Mouse (Mus musculus): ENCODE measurements at regions not wholly inside any gene's neighbourhood (a gene's known extent, or its start where the extent isn't known, plus 50 kb on each side); places are given as distances from the start of the nearest gene placed in this dataset.
A peak's percentile ranks its signal among the peaks of the same experiment; 100 is the strongest.

- Histone ChIP-seq H3K9me3 (ENCODE audit: control insufficient read depth, low read length) (no peaks in the 10 kb centered on the region), H3K4me3 (ENCODE audit: low read depth, low read length) (no peak overlapping the region), H3K4me1 (ENCODE audit: control insufficient read depth, insufficient read depth, low read length) (no peaks in the 10 kb centered on the region), H3K9ac (ENCODE audit: low read length) (no peak overlapping the region), H3K27ac (replicated peaks; ENCODE audit: low read depth, low read length) (no peak overlapping the region), H3K36me3 (ENCODE audit: control insufficient read depth, insufficient read depth, low read length) (no peaks in the 10 kb centered on the region), H3K27me3 (ENCODE audit: control insufficient read depth, insufficient read depth, low read length) (no peaks in the 10 kb centered on the region), H3K4me2 (ENCODE audit: low read depth, severe bottlenecking) (no peak overlapping the region)
- ATAC-seq (ENCODE audit: insufficient number of reproducible peaks, low FRiP score, low TSS enrichment, low read depth) = no peak
- no peak for DNase-seq (ENCODE audit: low spot score)
- 85% methylated on average over 4 of the region's 4 CpGs for WGBS
Measured at GRCm38 (mm10) chr9:94278657-94279585, 259.0 kb downstream of the 1190002N15Rik start.

- DNase-seq (ENCODE audit: low spot score) (no peak), ATAC-seq (ENCODE audit: insufficient number of reproducible peaks, low FRiP score, low TSS enrichment, low read depth) (no peak)
- H3K27me3 ChIP-seq (ENCODE audit: control insufficient read depth, insufficient read depth, low read length) = no peaks in the 10 kb centered on the region
- H3K9me3 ChIP-seq (ENCODE audit: control insufficient read depth, low read length) = no peaks in the 10 kb centered on the region
- WGBS = 89% methylated on average over 3 of the region's 3 CpGs
- H3K9ac ChIP-seq (ENCODE audit: low read length) = no peak overlapping the region
- H3K4me2 ChIP-seq (ENCODE audit: low read depth, severe bottlenecking) = no peak overlapping the region
- H3K4me1 ChIP-seq (ENCODE audit: control insufficient read depth, insufficient read depth, low read length) = no peaks in the 10 kb centered on the region
- no peak overlapping the region for H3K4me3 ChIP-seq (ENCODE audit: low read depth, low read length)
- no peak overlapping the region for H3K27ac ChIP-seq (replicated peaks; ENCODE audit: low read depth, low read length)
- no peaks in the 10 kb centered on the region for H3K36me3 ChIP-seq (ENCODE audit: control insufficient read depth, insufficient read depth, low read length)
Measured at GRCm38 (mm10) chr9:94277096-94277495, 260.8 kb downstream of the 1190002N15Rik start.

GRCm38 (mm10) chr9:94269213-94269612, 268.7 kb downstream of the 1190002N15Rik start:
- no peak overlapping the region for H3K27ac ChIP-seq (replicated peaks; ENCODE audit: low read depth, low read length)
- no peaks in the 10 kb centered on the region for H3K9me3 ChIP-seq (ENCODE audit: control insufficient read depth, low read length)
- no peak overlapping the region for H3K4me3 ChIP-seq (ENCODE audit: low read depth, low read length)
- no peak for ATAC-seq (ENCODE audit: insufficient number of reproducible peaks, low FRiP score, low TSS enrichment, low read depth)
- H3K9ac ChIP-seq (ENCODE audit: low read length) = no peak overlapping the region
- no peak overlapping the region for H3K4me2 ChIP-seq (ENCODE audit: low read depth, severe bottlenecking)
- DNase-seq (ENCODE audit: low spot score) = no peak
- H3K4me1 ChIP-seq (ENCODE audit: control insufficient read depth, insufficient read depth, low read length) = no peaks in the 10 kb centered on the region
- H3K36me3 ChIP-seq (ENCODE audit: control insufficient read depth, insufficient read depth, low read length) = no peaks in the 10 kb centered on the region
- whole genome bisulfite sequencing = 59% methylated on average over 5 of the region's 5 CpGs
- no peaks in the 10 kb centered on the region for H3K27me3 ChIP-seq (ENCODE audit: control insufficient read depth, insufficient read depth, low read length)

GRCm38 (mm10) chr9:94267243-94267642, 270.6 kb downstream of the 1190002N15Rik start:
- no peaks in the 10 kb centered on the region for H3K36me3 ChIP-seq (ENCODE audit: control insufficient read depth, insufficient read depth, low read length)
- H3K4me3 ChIP-seq (ENCODE audit: low read depth, low read length) = no peak overlapping the region
- no peaks in the 10 kb centered on the region for H3K4me1 ChIP-seq (ENCODE audit: control insufficient read depth, insufficient read depth, low read length)
- no peak overlapping the region for H3K9ac ChIP-seq (ENCODE audit: low read length)
- no peaks in the 10 kb centered on the region for H3K27me3 ChIP-seq (ENCODE audit: control insufficient read depth, insufficient read depth, low read length)
- H3K4me2 ChIP-seq (ENCODE audit: low read depth, severe bottlenecking) = no peak overlapping the region
- WGBS = 87% methylated on average over 1 of the region's 1 CpGs
- ATAC-seq (ENCODE audit: insufficient number of reproducible peaks, low FRiP score, low TSS enrichment, low read depth) (no peak), DNase-seq (ENCODE audit: low spot score) (no peak)
- no peak overlapping the region for H3K27ac ChIP-seq (replicated peaks; ENCODE audit: low read depth, low read length)
- no peaks in the 10 kb centered on the region for H3K9me3 ChIP-seq (ENCODE audit: control insufficient read depth, low read length)

- H3K4me3 ChIP-seq (ENCODE audit: low read depth, low read length) = no peak overlapping the region
- H3K9ac ChIP-seq (ENCODE audit: low read length) = no peak overlapping the region
- no peak overlapping the region for H3K4me2 ChIP-seq (ENCODE audit: low read depth, severe bottlenecking)
- ATAC-seq (ENCODE audit: insufficient number of reproducible peaks, low FRiP score, low TSS enrichment, low read depth) (0 out of 2 replicates have a peak, but pooled peaks have one; percentile 20), DNase-seq (ENCODE audit: low spot score) (peak; percentile 40)
- WGBS = 33% methylated on average over 8 of the region's 8 CpGs
- H3K4me1 ChIP-seq (ENCODE audit: control insufficient read depth, insufficient read depth, low read length) = peaks cover 2% of the 10 kb centered on the region; the same call in 1 of the 2 replicates
- no peak overlapping the region; the same call in 1 of the 2 replicates for H3K27ac ChIP-seq (replicated peaks; ENCODE audit: low read depth, low read length)
- no peaks in the 10 kb centered on the region for H3K27me3 ChIP-seq (ENCODE audit: control insufficient read depth, insufficient read depth, low read length)
- H3K36me3 ChIP-seq (ENCODE audit: control insufficient read depth, insufficient read depth, low read length) = no peaks in the 10 kb centered on the region
- no peaks in the 10 kb centered on the region for H3K9me3 ChIP-seq (ENCODE audit: control insufficient read depth, low read length)
Measured at GRCm38 (mm10) chr9:94239479-94240241, 298.2 kb downstream of the 1190002N15Rik start.

GRCm38 (mm10) chr9:94238565-94238964, 299.3 kb downstream of the 1190002N15Rik start:
- Histone ChIP-seq H3K4me1 (ENCODE audit: control insufficient read depth, insufficient read depth, low read length) (peaks cover 2% of the 10 kb centered on the region; the same call in 1 of the 2 replicates), H3K9ac (ENCODE audit: low read length) (no peak overlapping the region), H3K27me3 (ENCODE audit: control insufficient read depth, insufficient read depth, low read length) (no peaks in the 10 kb centered on the region), H3K4me2 (ENCODE audit: low read depth, severe bottlenecking) (no peak overlapping the region), H3K27ac (replicated peaks; ENCODE audit: low read depth, low read length) (no peak overlapping the region), H3K36me3 (ENCODE audit: control insufficient read depth, insufficient read depth, low read length) (no peaks in the 10 kb centered on the region), H3K4me3 (ENCODE audit: low read depth, low read length) (no peak overlapping the region), H3K9me3 (ENCODE audit: control insufficient read depth, low read length) (no peaks in the 10 kb centered on the region)
- ATAC-seq (ENCODE audit: insufficient number of reproducible peaks, low FRiP score, low TSS enrichment, low read depth) (0 out of 2 replicates have a peak, but pooled peaks have one; percentile 37), DNase-seq (ENCODE audit: low spot score) (no peak)

- Histone ChIP-seq H3K4me3 (ENCODE audit: low read depth, low read length) (no peak overlapping the region), H3K4me1 (ENCODE audit: control insufficient read depth, insufficient read depth, low read length) (no peaks in the 10 kb centered on the region), H3K4me2 (ENCODE audit: low read depth, severe bottlenecking) (no peak overlapping the region), H3K36me3 (ENCODE audit: control insufficient read depth, insufficient read depth, low read length) (no peaks in the 10 kb centered on the region), H3K27ac (replicated peaks; ENCODE audit: low read depth, low read length) (no peak overlapping the region), H3K27me3 (ENCODE audit: control insufficient read depth, insufficient read depth, low read length) (no peaks in the 10 kb centered on the region), H3K9me3 (ENCODE audit: control insufficient read depth, low read length) (no peaks in the 10 kb centered on the region), H3K9ac (ENCODE audit: low read length) (no peak overlapping the region)
- ATAC-seq (ENCODE audit: insufficient number of reproducible peaks, low FRiP score, low TSS enrichment, low read depth) (no peak), DNase-seq (ENCODE audit: low spot score) (no peak)
- WGBS = 86% methylated on average over 2 of the region's 2 CpGs
Measured at GRCm38 (mm10) chr9:94229537-94229936, 308.3 kb downstream of the 1190002N15Rik start.

GRCm38 (mm10) chr9:94219116-94219515, 318.8 kb downstream of the 1190002N15Rik start:
- Histone ChIP-seq H3K9me3 (ENCODE audit: control insufficient read depth, low read length) (no peaks in the 10 kb centered on the region), H3K4me3 (ENCODE audit: low read depth, low read length) (no peak overlapping the region), H3K4me2 (ENCODE audit: low read depth, severe bottlenecking) (no peak overlapping the region), H3K4me1 (ENCODE audit: control insufficient read depth, insufficient read depth, low read length) (no peaks in the 10 kb centered on the region), H3K9ac (ENCODE audit: low read length) (no peak overlapping the region), H3K36me3 (ENCODE audit: control insufficient read depth, insufficient read depth, low read length) (no peaks in the 10 kb centered on the region), H3K27ac (replicated peaks; ENCODE audit: low read depth, low read length) (no peak overlapping the region), H3K27me3 (ENCODE audit: control insufficient read depth, insufficient read depth, low read length) (no peaks in the 10 kb centered on the region)
- WGBS = 67% methylated on average over 2 of the region's 2 CpGs
- ATAC-seq (ENCODE audit: insufficient number of reproducible peaks, low FRiP score, low TSS enrichment, low read depth) = no peak
- DNase-seq (ENCODE audit: low spot score) = no peak
